Mouse (Mus musculus): ENCODE measurements at regions not wholly inside any gene's neighbourhood (a gene's known extent, or its start where the extent isn't known, plus 50 kb on each side); places are given as distances from the start of the nearest gene placed in this dataset.

- TF ChIP-seq POLR2A (IDR thresholded peaks at IDR 0.05; ENCODE audit: extremely low read depth, insufficient read depth, low read length) (no peak), CTCF (IDR thresholded peaks at IDR 0.05; ENCODE audit: low read depth, low read length) (no peak)
- Histone ChIP-seq H3K79me2 (ENCODE audit: control insufficient read depth, insufficient read depth, low read length) (no peaks in the 10 kb centered on the region), H3K27ac (replicated peaks; ENCODE audit: insufficient read depth, low read depth, low read length) (no peak overlapping the region), H3K9ac (ENCODE audit: low read depth, low read length) (no peak overlapping the region), H3K36me3 (ENCODE audit: control insufficient read depth, insufficient read depth, low read length) (no peaks in the 10 kb centered on the region), H3K4me1 (ENCODE audit: control insufficient read depth, insufficient read depth, low read length) (no peaks in the 10 kb centered on the region), H3K27me3 (ENCODE audit: control insufficient read depth, insufficient read depth, low read length) (no peaks in the 10 kb centered on the region), H3K4me3 (ENCODE audit: insufficient read depth, low read depth, low read length) (no peak overlapping the region)
- no peak for DNase-seq (ENCODE audit: extremely low read depth, low read depth, low spot score)
These were observed 123.6 kb upstream of the Nrxn1 start for GRCm38 (mm10) chr17:91216429-91216828.

DNA sequence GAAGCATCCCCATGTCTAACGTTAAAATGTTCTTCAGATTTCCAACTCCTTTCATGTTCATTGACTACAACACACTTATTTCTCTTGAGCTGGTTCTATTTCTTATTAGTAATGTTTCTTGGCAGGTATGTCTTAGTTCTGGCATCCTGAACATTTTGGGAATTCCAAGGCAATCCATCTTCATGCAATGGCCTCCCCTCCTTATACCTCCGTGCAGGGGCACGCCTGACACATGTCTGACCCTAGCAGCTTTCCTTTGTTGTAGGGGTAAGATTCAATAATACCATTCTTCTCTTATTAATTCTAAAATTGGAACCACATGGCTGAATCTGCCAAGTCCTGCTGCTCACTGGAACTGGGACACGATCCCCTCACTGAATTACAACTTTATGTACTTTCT lies 89.7 kb upstream of the Nrxn1 start:
- H3K4me3 ChIP-seq (ENCODE audit: insufficient read depth, low read depth, low read length): no peak overlapping the region
- no peaks in the 10 kb centered on the region for H3K27me3 ChIP-seq (ENCODE audit: control insufficient read depth, insufficient read depth, low read length)
- H3K9ac ChIP-seq (ENCODE audit: low read depth, low read length): no peak overlapping the region
- TF ChIP-seq CTCF (IDR thresholded peaks at IDR 0.05; ENCODE audit: low read depth, low read length): no peak
- TF ChIP-seq POLR2A (IDR thresholded peaks at IDR 0.05; ENCODE audit: extremely low read depth, insufficient read depth, low read length): no peak
- no peak overlapping the region for H3K27ac ChIP-seq (replicated peaks; ENCODE audit: insufficient read depth, low read depth, low read length)
- no peaks in the 10 kb centered on the region for H3K79me2 ChIP-seq (ENCODE audit: control insufficient read depth, insufficient read depth, low read length)
- no peaks in the 10 kb centered on the region for H3K4me1 ChIP-seq (ENCODE audit: control insufficient read depth, insufficient read depth, low read length)
- WGBS: 93% methylated on average over 4 of the region's 4 CpGs
- no peak for DNase-seq (ENCODE audit: extremely low read depth, low read depth, low spot score)
- no peaks in the 10 kb centered on the region for H3K36me3 ChIP-seq (ENCODE audit: control insufficient read depth, insufficient read depth, low read length)

GRCm38 (mm10) chr17:91161834-91162233 lies 69.0 kb upstream of the Nrxn1 start:
- DNase-seq (ENCODE audit: extremely low read depth, low read depth, low spot score): no peak
- no peak for TF ChIP-seq POLR2A (IDR thresholded peaks at IDR 0.05; ENCODE audit: extremely low read depth, insufficient read depth, low read length)
- no peak for TF ChIP-seq CTCF (IDR thresholded peaks at IDR 0.05; ENCODE audit: low read depth, low read length)
- WGBS: 72% methylated on average over 2 of the region's 2 CpGs
- H3K4me3 ChIP-seq (ENCODE audit: insufficient read depth, low read depth, low read length): no peak overlapping the region
- H3K36me3 ChIP-seq (ENCODE audit: control insufficient read depth, insufficient read depth, low read length): no peaks in the 10 kb centered on the region
- no peaks in the 10 kb centered on the region for H3K4me1 ChIP-seq (ENCODE audit: control insufficient read depth, insufficient read depth, low read length)
- no peak overlapping the region for H3K27ac ChIP-seq (replicated peaks; ENCODE audit: insufficient read depth, low read depth, low read length)
- H3K27me3 ChIP-seq (ENCODE audit: control insufficient read depth, insufficient read depth, low read length): no peaks in the 10 kb centered on the region
- H3K79me2 ChIP-seq (ENCODE audit: control insufficient read depth, insufficient read depth, low read length): no peaks in the 10 kb centered on the region
- no peak overlapping the region for H3K9ac ChIP-seq (ENCODE audit: low read depth, low read length)
